Mouse (Mus musculus) thymus, postnatal 25 days (tissue): ENCODE results near the gene Dvl3.

Source experiments
- DNase-seq: peaks from one replicate; pipeline ENCODE4 v3.0.0; 2022

Gene Dvl3

GRCm38 (mm10) chr16:20498677-20499475 is 17.9 kb upstream of the Dvl3 start, which contains the start of gene Eif2b5:
Gene Eif2b5, plus strand, starts transcription at chr16:20498817.
- DNase-seq: peak; percentile 94

GRCm38 (mm10) chr16:20506000-20506399 is 10.8 kb upstream of the Dvl3 start:
- DNase-seq: no peak

DNA sequence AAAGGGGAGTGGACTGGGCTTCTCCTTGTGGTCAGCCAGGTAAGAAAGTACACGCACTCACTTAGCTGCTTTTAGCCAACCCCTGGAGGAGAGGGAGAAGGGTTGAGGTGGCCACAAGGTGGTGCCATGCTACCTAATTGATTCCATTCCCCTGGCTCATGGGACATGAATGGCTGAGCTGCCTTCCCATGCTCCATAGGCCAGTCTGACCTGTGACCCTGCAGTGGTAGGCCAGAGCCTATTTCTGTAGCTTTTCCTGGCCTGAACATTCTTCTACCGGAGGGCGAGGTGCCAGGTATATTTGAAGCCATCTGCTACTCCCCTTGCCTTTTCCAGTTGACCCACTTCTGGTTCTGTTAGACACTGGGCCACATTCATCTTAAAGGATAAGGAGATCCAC is 7.4 kb upstream of the Dvl3 start:
- peak; percentile 31 for DNase-seq

DNA sequence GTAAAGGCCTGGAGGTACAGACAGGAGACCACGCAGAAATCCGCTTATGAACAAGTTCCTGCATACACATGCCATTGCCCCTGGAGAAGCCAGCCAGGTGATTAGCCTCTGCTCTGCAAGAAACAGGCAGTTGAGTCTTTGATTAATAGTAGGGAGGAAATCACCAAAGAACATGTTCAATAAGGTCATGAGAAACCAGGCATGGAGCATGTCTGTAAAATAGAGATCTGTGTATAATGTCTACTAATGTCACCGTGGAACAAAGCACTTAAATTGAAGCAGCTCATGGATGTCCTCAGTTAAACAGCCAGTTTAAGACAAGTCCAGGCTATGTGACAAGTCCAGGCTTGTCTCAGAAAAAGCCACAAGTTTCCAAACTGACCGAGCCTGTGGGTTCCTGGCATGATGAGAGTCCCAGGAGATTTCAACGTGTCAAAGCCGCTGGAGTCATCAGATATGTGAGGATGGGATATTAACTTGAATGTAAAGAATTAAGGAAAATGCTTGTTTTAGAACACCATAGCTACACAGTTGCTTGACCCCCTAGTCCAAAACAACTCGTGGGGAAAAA is 5.4 kb upstream of the Dvl3 start:
- no peak for DNase-seq

DNA sequence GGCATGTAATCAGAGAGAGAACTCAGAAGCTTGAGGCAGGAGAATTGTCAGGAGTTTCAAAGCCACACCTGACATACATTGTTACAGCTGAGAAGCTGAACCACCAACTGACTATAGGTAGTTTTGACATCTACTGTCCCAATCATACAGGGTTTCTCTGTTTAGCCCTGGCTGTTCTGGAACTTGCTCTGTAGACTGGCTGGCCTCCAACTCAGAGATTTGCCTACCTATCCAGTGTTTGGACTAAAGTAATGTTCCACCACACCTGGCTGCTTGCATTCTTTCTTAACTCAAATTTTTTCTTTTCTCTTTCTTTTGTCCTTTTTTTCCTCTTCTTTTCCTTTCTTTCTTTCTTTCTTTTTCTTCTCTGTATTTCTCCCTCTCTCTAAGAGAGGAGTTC is 750 bp upstream of the Dvl3 start:
- DNase-seq: no peak

DNA sequence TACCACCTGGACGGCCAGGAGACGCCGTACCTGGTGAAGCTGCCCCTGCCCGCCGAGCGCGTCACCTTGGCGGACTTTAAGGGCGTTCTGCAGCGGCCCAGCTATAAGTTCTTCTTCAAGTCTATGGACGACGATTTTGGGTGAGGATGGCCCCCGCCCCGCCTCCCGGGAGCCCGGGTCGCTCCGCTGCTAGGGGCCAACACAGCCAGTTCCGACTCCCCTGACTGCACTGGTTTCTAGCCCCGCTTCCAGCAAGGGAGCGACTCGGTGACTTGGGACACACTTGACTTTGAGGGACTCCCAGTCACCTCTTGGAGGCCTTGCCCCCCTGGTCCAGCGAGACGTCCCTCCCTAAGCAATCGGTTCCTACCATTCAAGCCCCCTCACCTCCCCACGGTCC is 434 bp downstream of the Dvl3 start:
- DNase-seq: peak; percentile 53

DNA sequence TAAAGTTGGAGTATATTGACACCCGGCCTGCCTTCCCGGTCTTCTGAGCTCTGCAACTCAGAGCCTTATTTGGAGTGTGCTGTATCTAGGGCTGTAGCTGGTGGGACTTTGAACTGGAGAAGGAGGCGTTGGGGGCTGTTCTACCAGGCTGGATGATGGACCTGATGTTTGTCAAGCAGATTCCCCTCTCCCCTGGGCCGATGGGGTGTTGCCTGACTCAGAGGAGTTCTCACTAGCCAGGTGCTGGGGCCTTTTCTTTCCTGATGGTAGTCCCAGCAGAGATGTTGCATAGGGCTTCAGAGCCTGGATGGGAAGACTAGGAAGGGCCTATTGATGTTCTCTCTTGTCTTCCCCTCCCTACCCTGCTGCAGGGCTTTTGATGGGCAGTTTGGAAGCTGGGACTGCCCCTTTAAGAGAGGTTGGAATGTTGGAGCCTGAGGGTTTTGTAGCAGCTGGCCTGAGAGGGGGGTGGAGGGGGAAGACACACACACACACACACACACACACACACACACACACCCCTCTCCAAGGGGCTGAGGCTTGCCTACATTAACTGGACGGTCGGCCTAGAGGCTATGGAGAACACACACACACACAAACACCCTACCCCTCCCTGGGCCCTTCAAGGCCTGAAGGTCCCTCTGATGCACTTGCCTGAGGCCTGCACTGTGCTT is 1.1 kb downstream of the Dvl3 start:
- DNase-seq: no peak

DNA sequence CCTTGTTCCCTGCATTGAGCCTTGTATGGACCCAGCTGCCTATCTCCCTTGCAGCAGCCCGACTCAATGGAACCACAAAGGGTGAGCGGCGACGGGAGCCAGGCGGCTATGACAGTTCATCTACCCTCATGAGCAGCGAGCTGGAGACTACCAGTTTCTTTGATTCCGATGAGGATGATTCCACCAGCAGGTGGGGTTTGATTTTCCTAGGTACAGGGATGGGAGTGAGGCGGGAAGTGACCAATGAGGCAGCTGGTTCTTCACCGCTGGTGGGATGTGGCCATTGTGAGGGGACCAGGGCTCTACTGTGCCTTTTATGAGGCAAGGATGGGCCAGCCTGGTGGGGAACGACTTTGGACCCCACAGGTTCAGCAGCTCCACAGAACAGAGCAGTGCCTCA is 7.1 kb downstream of the Dvl3 start:
- no peak for DNase-seq

DNA sequence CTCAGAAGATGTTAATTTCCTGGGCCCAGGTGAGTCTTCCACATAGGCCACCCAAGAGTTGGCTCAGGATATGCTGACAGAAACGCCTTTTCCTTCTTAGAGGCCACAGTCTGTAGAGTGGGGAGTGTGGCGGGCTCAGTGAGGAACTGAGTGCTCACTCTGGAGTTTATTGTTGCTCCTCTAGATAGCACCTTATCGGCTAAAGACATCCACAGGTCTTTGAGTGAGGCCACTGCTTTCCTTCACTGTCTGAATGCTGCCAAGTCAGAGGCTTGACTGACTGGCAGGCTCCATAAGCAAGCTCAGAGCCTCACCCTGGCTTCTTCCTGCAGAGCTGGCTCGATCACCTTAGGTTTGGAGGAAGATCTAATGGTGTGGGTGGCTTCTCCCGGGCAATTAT is 12.0 kb downstream of the Dvl3 start:
- no peak for DNase-seq

GRCm38 (mm10) chr16:20529375-20529774 is 12.6 kb downstream of the Dvl3 start:
- no peak for DNase-seq

DNA sequence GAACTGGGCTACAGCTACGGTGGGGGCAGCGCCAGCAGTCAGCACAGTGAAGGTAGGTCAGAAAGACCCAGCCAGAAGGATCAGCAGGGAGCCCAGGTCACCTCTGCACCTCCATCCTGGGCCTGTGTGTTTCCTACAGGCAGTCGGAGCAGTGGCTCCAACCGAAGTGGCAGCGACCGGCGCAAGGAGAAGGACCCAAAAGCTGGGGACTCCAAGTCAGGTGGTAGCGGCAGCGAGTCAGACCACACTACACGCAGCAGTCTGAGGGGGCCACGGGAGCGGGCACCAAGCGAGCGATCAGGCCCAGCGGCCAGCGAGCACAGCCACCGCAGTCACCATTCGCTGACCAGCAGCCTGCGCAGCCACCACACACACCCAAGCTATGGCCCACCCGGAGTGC is 14.2 kb downstream of the Dvl3 start:
- DNase-seq: no peak

DNA sequence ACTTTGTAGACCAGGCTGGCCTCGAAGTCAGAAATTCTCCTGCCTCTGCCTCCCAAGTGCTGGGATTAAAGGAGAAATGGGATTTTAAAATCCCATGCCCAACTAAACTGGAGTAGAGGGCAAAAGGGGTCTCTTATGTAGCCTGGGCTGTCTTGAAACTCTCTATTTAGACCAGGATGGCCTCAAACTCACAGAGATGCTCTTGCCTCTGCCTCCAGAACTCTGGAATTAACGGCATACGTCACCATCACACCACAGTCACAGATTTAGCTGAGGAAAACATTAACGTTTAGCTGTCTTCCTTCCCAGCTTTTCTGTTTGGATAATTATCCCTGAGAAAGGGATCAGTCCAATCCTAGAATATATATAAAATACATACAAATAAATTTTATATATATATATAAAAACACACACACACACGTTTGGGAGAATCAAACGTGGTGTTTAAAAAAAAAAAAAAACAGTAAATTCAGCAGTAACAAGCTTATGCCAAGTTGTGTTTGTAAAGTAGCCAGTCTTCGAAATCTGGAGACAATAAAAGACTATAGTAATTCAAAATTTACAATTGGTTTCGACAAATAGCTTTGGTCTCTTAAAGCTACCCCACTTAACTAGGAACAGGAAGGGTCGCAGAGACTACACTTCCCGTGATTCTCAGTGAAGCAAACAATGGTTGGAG is 18.0 kb downstream of the Dvl3 start:
- DNase-seq: no peak

GRCm38 (mm10) chr16:20535296-20536080 is 18.7 kb downstream of the Dvl3 start, which contains the start of gene Ap2m1:
Gene Ap2m1, plus strand, starts transcription at chr16:20535478.
- DNase-seq: peak; percentile 91

GRCm38 (mm10) chr16:20536081-20536665 is 19.4 kb downstream of the Dvl3 start:
- DNase-seq: no peak

DNA sequence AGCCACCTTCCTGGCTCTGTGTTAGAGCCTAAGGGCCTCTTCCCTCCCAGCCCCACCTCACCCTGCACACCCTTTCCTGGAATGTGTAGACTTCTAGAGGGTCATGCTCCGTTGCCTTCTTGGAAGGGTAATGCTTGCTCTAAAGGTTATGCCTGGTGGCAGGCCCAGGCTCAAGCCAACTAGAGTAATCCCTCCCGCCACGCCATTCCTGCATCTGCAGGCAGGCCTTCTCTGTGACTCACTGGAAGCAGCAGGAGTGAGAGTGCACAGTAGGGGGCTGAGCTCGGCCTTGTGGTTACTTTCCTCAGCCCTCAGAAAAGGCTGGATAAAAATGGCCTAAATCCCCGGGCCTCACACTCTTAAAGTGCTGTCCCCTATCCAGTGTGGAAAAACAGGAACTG is 20.3 kb downstream of the Dvl3 start:
- no peak for DNase-seq

GRCm38 (mm10) chr16:20537601-20538320 is 21.0 kb downstream of the Dvl3 start:
- DNase-seq: no peak

GRCm38 (mm10) chr16:20539649-20540048 is 22.9 kb downstream of the Dvl3 start:
- DNase-seq: no peak

DNA sequence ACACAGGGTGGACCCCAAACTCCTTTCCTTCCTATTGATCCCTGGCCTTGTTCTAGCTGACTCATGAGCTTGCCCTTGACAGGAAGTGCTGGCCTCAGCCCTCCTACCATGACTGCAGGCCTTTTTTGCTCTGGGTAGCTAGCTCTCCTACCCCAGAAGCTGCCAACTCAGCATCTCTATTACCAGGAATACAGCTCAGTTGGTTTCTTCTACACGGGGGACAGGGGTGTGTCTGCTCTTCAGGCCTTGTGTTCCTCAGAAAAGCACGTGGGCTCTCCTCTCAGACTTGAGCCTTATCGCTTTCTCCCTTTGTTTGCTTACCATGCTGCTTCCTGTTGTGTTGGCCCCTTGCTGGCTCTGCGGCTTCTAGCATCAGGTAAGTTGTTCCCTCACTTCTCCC is 23.7 kb downstream of the Dvl3 start:
- DNase-seq: no peak

DNA sequence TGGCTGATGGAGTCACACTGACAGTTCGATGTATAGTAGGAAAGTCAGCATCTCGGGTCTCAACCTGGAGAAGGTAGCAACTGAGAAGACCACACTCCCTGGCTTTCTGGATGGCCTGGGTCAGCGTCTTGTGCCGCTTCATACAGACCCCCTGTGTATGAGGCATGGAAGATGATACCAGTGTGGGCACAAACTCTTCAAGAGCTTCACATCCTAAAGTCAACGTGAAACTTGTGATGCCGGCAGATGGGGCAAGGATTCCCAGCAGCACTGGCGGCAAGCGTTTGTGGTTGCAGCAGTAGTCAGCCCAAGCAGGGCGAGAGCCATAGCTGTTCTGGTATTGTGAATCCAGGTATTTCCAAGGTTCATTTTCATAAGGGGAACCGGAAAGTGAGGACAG is 28.9 kb downstream of the Dvl3 start:
- DNase-seq: no peak

GRCm38 (mm10) chr16:20547423-20547822 is 30.6 kb downstream of the Dvl3 start:
- no peak for DNase-seq
